Mouse (Mus musculus): ENCODE measurements around the gene Mthfd1. TPM values are rescaled to one million over a fixed set of nuclear protein-coding genes. Genes with fewer than 3 reads are reported as not detected.
"Not testable (repeated sequence)": the region's sequence is repeated elsewhere in the genome, so short reads cannot be mapped to it uniquely, and the experiment has no call there.

Gene Mthfd1
- 80.9 TPM for polyA plus RNA-seq (2012; fragmentation: generic; extraction: Trizol)
- long read RNA-seq, experiment 1, transcript Mthfd1-201 (28 exons, 3,241 nt) = major isoform, 32 of 43 reads
- long read RNA-seq, experiment 1, partial matches to known transcripts = 7 of 43 reads
- long read RNA-seq, experiment 1, other reads (novel, unspliced or antisense) = 2 of 43 reads
- long read RNA-seq, experiment 2, transcript Mthfd1-206 (27 exons, 3,040 nt) = minor isoform, 77 of 1,380 reads
- long read RNA-seq, experiment 2, transcript Mthfd1-201 (28 exons, 3,241 nt) = major isoform, 1,195 of 1,380 reads
- long read RNA-seq, experiment 2, partial matches to known transcripts = 37 of 1,380 reads
- long read RNA-seq, experiment 2, other reads (novel, unspliced or antisense) = 70 of 1,380 reads

DNA sequence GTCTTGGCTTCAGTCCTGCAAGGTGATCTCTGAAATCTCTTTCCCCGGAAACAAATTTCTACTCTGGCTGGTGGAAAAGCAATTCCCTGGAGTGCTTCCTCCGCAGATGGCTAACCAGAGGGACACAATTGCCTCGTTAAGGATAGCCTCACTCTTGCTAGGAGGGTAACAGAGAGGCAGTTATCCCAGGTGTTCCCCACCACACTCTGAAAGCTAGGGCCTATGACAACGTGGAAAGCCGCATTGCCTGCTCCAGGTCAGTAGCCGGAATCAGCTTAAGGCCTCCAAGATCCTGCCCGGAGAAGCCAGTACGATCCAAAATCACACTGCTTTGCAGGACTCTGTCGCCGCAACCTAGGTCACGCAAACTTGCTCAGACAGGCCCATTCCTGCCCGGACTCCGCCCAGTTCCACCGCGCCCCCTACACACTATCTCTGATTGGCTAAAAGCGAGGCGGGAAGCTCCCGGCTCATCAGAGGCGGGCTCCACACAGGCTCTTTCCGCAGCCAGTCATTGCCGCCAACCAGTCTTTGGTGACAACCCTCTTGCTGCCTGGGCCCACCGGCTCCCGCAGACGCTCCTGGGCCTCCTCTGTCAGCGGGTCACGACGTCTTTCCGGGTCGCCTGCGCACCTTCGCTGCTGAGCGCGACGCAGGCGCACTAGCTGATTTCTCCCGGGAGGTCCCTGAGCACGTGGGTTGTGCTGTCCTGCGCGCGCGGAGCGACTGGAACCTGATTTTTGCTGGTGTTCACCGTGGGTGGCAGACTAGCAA is at the start of gene Mthfd1:
Gene Mthfd1 (plus strand): TSS at position 574 of the 774 bp plus-strand sequence.
- Histone ChIP-seq H3K79me2 (ENCODE audit: control insufficient read depth, insufficient read depth) (peaks cover 48% of the 10 kb centered on the region), H3K27me3 (ENCODE audit: control insufficient read depth, insufficient read depth, insufficient read length) (no peaks in the 10 kb centered on the region), H3ac (ENCODE audit: control insufficient read depth, insufficient read length, low read depth) (peak within 1 kb of the TSS; percentile 86), H3K36me3 (ENCODE audit: control insufficient read depth, insufficient read depth) (peaks cover 14% of the 10 kb centered on the region), H3K79me3 (ENCODE audit: low read depth) (peaks cover 45% of the 10 kb centered on the region), H3K4me3 (ENCODE audit: insufficient read depth, poor library complexity, severe bottlenecking) (peak within 1 kb of the TSS; percentile 92)
- TF ChIP-seq CTCF (IDR thresholded peaks at IDR 0.05; ENCODE audit: control insufficient read depth, insufficient read depth, insufficient read length) = no peak
- peak; percentile 97 for TF ChIP-seq MAX (IDR thresholded peaks at IDR 0.05)
- no peak for TF ChIP-seq MYOD1 (IDR thresholded peaks at IDR 0.05; ENCODE audit: control insufficient read depth, insufficient read length, low read depth)
- no peak for TF ChIP-seq FOSL1 (IDR thresholded peaks at IDR 0.05; ENCODE audit: insufficient read depth, low read length, poor library complexity, severe bottlenecking)
- TF ChIP-seq CEBPB (IDR thresholded peaks at IDR 0.05; ENCODE audit: low read depth) = no peak
- TF ChIP-seq USF1 (IDR thresholded peaks at IDR 0.05; ENCODE audit: low read depth) = peak; percentile 72

GRCm38 (mm10) chr12:76209429-76209974 is 45.6 kb upstream of the Mthfd1 start:
- Histone ChIP-seq H3ac (ENCODE audit: control insufficient read depth, insufficient read length, low read depth) (no peak overlapping the region), H3K4me3 (ENCODE audit: insufficient read depth, poor library complexity, severe bottlenecking) (no peak overlapping the region), H3K79me3 (ENCODE audit: low read depth) (no peaks in the 10 kb centered on the region), H3K36me3 (ENCODE audit: control insufficient read depth, insufficient read depth) (no peaks in the 10 kb centered on the region), H3K27me3 (ENCODE audit: control insufficient read depth, insufficient read depth, insufficient read length) (peaks cover 3% of the 10 kb centered on the region), H3K79me2 (ENCODE audit: control insufficient read depth, insufficient read depth) (no peaks in the 10 kb centered on the region)
- no peak for TF ChIP-seq MAX (IDR thresholded peaks at IDR 0.05)
- no peak for TF ChIP-seq FOSL1 (IDR thresholded peaks at IDR 0.05; ENCODE audit: insufficient read depth, low read length, poor library complexity, severe bottlenecking)
- TF ChIP-seq MYOG (IDR thresholded peaks at IDR 0.05; ENCODE audit: control insufficient read depth, extremely low read depth, insufficient read length) = no peak
- TF ChIP-seq CEBPB (IDR thresholded peaks at IDR 0.05; ENCODE audit: low read depth) = no peak
- TF ChIP-seq MYOD1 (IDR thresholded peaks at IDR 0.05; ENCODE audit: control insufficient read depth, insufficient read length, low read depth) = no peak

GRCm38 (mm10) chr12:76215121-76215520 is 40.0 kb upstream of the Mthfd1 start:
- Histone ChIP-seq H3K79me3 (ENCODE audit: low read depth) (no peaks in the 10 kb centered on the region), H3K4me3 (ENCODE audit: insufficient read depth, poor library complexity, severe bottlenecking) (no peak overlapping the region), H3ac (ENCODE audit: control insufficient read depth, insufficient read length, low read depth) (no peak overlapping the region), H3K36me3 (ENCODE audit: control insufficient read depth, insufficient read depth) (no peaks in the 10 kb centered on the region), H3K27me3 (ENCODE audit: control insufficient read depth, insufficient read depth, insufficient read length) (no peaks in the 10 kb centered on the region), H3K79me2 (ENCODE audit: control insufficient read depth, insufficient read depth) (no peaks in the 10 kb centered on the region)
- TF ChIP-seq MYOG (IDR thresholded peaks at IDR 0.05; ENCODE audit: control insufficient read depth, extremely low read depth, insufficient read length) (no peak), CEBPB (IDR thresholded peaks at IDR 0.05; ENCODE audit: low read depth) (no peak), MAX (IDR thresholded peaks at IDR 0.05) (no peak), MYOD1 (IDR thresholded peaks at IDR 0.05; ENCODE audit: control insufficient read depth, insufficient read length, low read depth) (no peak), FOSL1 (IDR thresholded peaks at IDR 0.05; ENCODE audit: insufficient read depth, low read length, poor library complexity, severe bottlenecking) (no peak), USF1 (IDR thresholded peaks at IDR 0.05; ENCODE audit: low read depth) (no peak), CTCF (IDR thresholded peaks at IDR 0.05; ENCODE audit: control insufficient read depth, insufficient read depth, insufficient read length) (no peak)

DNA sequence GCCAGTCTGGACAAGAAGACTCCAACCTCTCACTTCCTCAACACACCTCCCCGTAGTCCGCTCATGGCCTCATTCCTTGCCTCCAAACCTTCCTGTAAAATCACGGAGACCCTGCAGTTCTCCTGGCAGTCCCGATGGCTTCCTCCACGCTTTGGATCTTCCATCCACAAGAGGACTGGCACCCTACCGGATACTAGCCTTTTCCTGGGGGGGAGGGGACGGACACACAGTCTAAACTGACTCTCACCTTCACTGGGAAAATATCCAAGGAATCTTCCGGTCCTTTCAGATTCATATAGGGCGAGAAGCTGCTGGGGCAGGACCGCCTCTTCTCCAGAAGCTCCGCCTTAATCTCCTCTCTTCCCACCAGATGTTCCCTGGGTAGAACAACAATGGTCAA is 38.4 kb upstream of the Mthfd1 start:
- H3K36me3 ChIP-seq (ENCODE audit: control insufficient read depth, insufficient read depth) = no peaks in the 10 kb centered on the region

DNA sequence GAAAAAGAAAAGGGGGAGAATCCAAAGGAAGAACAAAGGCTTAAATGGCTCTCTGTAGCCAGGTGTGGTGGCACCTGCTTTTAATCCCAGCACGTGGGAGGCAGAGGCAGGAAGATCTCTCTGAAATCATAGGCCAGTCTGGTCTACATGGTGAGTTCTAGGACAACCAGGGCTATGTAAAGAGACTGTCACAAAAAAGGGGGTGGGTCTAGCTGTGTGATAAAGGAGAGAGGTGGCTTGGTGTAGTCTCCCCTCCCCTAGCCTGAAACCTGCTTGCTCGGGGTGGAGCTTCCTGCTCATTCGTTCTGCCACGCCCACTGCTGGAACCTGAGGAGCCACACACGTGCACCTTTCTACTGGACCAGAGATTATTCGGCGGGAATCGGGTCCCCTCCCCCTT is 33.0 kb upstream of the Mthfd1 start:
- H3K79me3 ChIP-seq (ENCODE audit: low read depth); H3K27me3 ChIP-seq (ENCODE audit: control insufficient read depth, insufficient read depth, insufficient read length); H3K36me3 ChIP-seq (ENCODE audit: control insufficient read depth, insufficient read depth); H3ac ChIP-seq (ENCODE audit: control insufficient read depth, insufficient read length, low read depth); H3K79me2 ChIP-seq (ENCODE audit: control insufficient read depth, insufficient read depth); H3K4me3 ChIP-seq (ENCODE audit: insufficient read depth, poor library complexity, severe bottlenecking): not testable (repeated sequence)

More for the DNA sequence above, 38.4 kb upstream of the Mthfd1 start:
- Histone ChIP-seq H3K4me3 (ENCODE audit: insufficient read depth, poor library complexity, severe bottlenecking) (no peak overlapping the region), H3K79me3 (ENCODE audit: low read depth) (no peaks in the 10 kb centered on the region), H3ac (ENCODE audit: control insufficient read depth, insufficient read length, low read depth) (no peak overlapping the region), H3K79me2 (ENCODE audit: control insufficient read depth, insufficient read depth) (no peaks in the 10 kb centered on the region), H3K27me3 (ENCODE audit: control insufficient read depth, insufficient read depth, insufficient read length) (no peaks in the 10 kb centered on the region)
- TF ChIP-seq MAX (IDR thresholded peaks at IDR 0.05) = no peak
- TF ChIP-seq MYOD1 (IDR thresholded peaks at IDR 0.05; ENCODE audit: control insufficient read depth, insufficient read length, low read depth) = no peak
- no peak for TF ChIP-seq CTCF (IDR thresholded peaks at IDR 0.05; ENCODE audit: control insufficient read depth, insufficient read depth, insufficient read length)
- TF ChIP-seq FOSL1 (IDR thresholded peaks at IDR 0.05; ENCODE audit: insufficient read depth, low read length, poor library complexity, severe bottlenecking) = no peak
- no peak for TF ChIP-seq MYOG (IDR thresholded peaks at IDR 0.05; ENCODE audit: control insufficient read depth, extremely low read depth, insufficient read length)
- no peak for TF ChIP-seq CEBPB (IDR thresholded peaks at IDR 0.05; ENCODE audit: low read depth)
- TF ChIP-seq USF1 (IDR thresholded peaks at IDR 0.05; ENCODE audit: low read depth) = no peak
